Mouse (Mus musculus) cerebellum, adult 2 months (tissue): ENCODE measurements around the gene Atrnl1. TPM values are rescaled to one million over a fixed set of nuclear protein-coding genes. Genes with fewer than 3 reads are reported as not detected.

Experiments
- DNase-seq, 2 experiments: peaks; one replicate each; pipeline ENCODE4 v3.0.0; 2021
- H3K27ac ChIP-seq: fragments of 200-500 bp; 2 replicates; pipeline ENCODE4 v1.5.1; 2012; ENCODE audit warnings: low read length, control low read depth, inconsistent platforms; ENCODE audit not compliant: insufficient read depth
- H3K27me3 ChIP-seq: fragments of 200-500 bp; 2 replicates; pipeline ENCODE4 v1.6.1; 2012; ENCODE audit warnings: inconsistent platforms, mild to moderate bottlenecking, low read length, moderate library complexity; ENCODE audit not compliant: control insufficient read depth, insufficient read depth
- H3K4me1 ChIP-seq: fragments of 200-500 bp; 2 replicates; pipeline ENCODE4 v1.6.1; 2011; ENCODE audit warnings: low read length; ENCODE audit not compliant: control insufficient read depth, insufficient read depth
- H3K4me3 ChIP-seq: fragments of 200-500 bp; replicated peaks from 2 replicates; pipeline ENCODE3; 2011; ENCODE audit warnings: mild to moderate bottlenecking, low read depth, low read length, control low read depth; ENCODE audit not compliant: insufficient read depth
- CTCF ChIP-seq: fragments of 200-500 bp; IDR thresholded peaks from 2 replicates; pipeline ENCODE4 v1.5.1; 2011; ENCODE audit warnings: low read depth, mild to moderate bottlenecking, control low read depth, low read length, moderate library complexity, borderline replicate concordance; ENCODE audit not compliant: insufficient read depth
- POLR2A ChIP-seq: fragments of 200-500 bp; IDR thresholded peaks from 2 replicates; pipeline ENCODE4 v1.6.1; 2011; ENCODE audit warnings: low read length, control low read depth, borderline replicate concordance; ENCODE audit not compliant: insufficient read depth
- WGBS: fragments of 180-500 bp; shearing (Covaris S2); methylation state at CpG from one replicate; pipeline ENCODE4 v1.1.7; 2018; 5-methylcytosine and 5-hydroxymethylcytosine counted together
- polyA plus RNA-seq: library from polyadenylated mRNA; depleted of rRNA; stranded (reverse); fragments of >200 nt; gene quantifications from 2 replicates; pipeline ENCODE4 v1.2.3, GENCODE M21; 2012

Atrnl1 gene
- polyA plus RNA-seq, 1 experiment: 21.5 TPM

DNA sequence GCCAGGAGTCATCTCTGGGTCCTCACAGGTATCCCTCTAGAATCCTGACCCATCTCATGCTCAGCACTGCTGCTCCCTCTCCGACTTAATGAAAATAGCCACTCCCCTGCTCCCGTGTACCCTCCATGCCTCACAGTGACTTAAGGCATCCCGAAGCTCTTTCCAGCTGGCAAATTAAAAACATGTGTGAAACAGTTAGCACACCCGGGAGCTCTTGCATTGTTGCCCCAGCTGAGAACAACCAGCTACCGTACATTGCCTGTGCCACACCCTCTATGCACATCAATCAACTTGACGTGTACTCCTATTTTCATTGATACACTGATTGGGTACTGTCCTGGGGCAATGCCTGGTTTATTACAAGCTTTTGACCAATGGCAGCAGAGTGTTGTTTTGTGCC lies 510.8 kb downstream of the Atrnl1 start:
- no peaks in the 10 kb centered on the region for H3K27me3 ChIP-seq
- H3K27ac ChIP-seq: no peak overlapping the region
- no peak for TF ChIP-seq POLR2A
- TF ChIP-seq CTCF: no peak
- no peak for DNase-seq
- WGBS: 72% methylated on average over 6 of the region's 6 CpGs
- no peaks in the 10 kb centered on the region for H3K4me1 ChIP-seq
- H3K4me3 ChIP-seq: no peak overlapping the region

DNA sequence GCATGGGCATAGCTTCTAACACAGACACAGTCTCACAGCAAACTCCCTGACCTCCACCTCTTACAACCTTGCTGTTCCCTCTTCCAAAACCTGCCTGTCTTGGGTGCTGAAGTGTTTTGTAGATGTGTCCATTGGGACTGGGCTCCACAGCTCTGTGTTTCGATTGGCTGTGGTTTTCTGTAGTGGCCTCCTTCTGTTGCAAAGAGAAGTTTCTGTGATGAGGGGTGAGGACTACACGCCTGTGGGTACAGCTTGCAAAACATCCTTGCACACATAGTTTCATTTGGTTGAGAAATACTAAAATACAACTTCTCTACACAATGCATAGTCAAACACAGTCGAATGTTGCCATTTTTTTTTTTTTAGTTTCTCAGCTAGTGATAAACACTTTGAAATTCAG lies 512.8 kb downstream of the Atrnl1 start:
- TF ChIP-seq CTCF (no peak), POLR2A (no peak)
- DNase-seq: no peak
- Histone ChIP-seq H3K27me3 (no peaks in the 10 kb centered on the region), H3K4me3 (no peak overlapping the region), H3K27ac (no peak overlapping the region), H3K4me1 (no peaks in the 10 kb centered on the region)
- WGBS: 93% methylated on average over 3 of the region's 3 CpGs

GRCm38 (mm10) chr19:58124566-58124965 lies 513.7 kb downstream of the Atrnl1 start:
- no peak for TF ChIP-seq POLR2A
- no peak for TF ChIP-seq CTCF
- H3K4me1 ChIP-seq: no peaks in the 10 kb centered on the region
- H3K27ac ChIP-seq: no peak overlapping the region
- WGBS: 24% methylated on average over 5 of the region's 5 CpGs
- H3K27me3 ChIP-seq: no peaks in the 10 kb centered on the region
- DNase-seq: no peak
- H3K4me3 ChIP-seq: no peak overlapping the region

- TF ChIP-seq POLR2A: no peak
- 78% methylated on average over 14 of the region's 14 CpGs for WGBS
These were observed 514.2 kb downstream of the Atrnl1 start for GRCm38 (mm10) chr19:58125010-58125409.

GRCm38 (mm10) chr19:58131896-58132295 lies 521.1 kb downstream of the Atrnl1 start:
- 95% methylated on average over 9 of the region's 9 CpGs for WGBS
- no peak for TF ChIP-seq CTCF
- TF ChIP-seq POLR2A: no peak

More at GRCm38 (mm10) chr19:58125010-58125409, 514.2 kb downstream of the Atrnl1 start:
- Histone ChIP-seq H3K27me3 (no peaks in the 10 kb centered on the region), H3K27ac (no peak overlapping the region), H3K4me3 (no peak overlapping the region), H3K4me1 (no peaks in the 10 kb centered on the region)
- no peak for DNase-seq

GRCm38 (mm10) chr19:58140191-58140784 lies 529.5 kb downstream of the Atrnl1 start:
- DNase-seq: no peak
- Histone ChIP-seq H3K4me3 (no peak overlapping the region), H3K4me1 (no peaks in the 10 kb centered on the region), H3K27me3 (no peaks in the 10 kb centered on the region), H3K27ac (no peak overlapping the region)
- 65% methylated on average over 13 of the region's 13 CpGs for WGBS
- TF ChIP-seq POLR2A (no peak), CTCF (no peak)

More at GRCm38 (mm10) chr19:58131896-58132295, 521.1 kb downstream of the Atrnl1 start:
- H3K27ac ChIP-seq: no peak overlapping the region
- no peak overlapping the region for H3K4me3 ChIP-seq
- no peak for DNase-seq
- no peaks in the 10 kb centered on the region for H3K27me3 ChIP-seq
- H3K4me1 ChIP-seq: no peaks in the 10 kb centered on the region

GRCm38 (mm10) chr19:58143853-58144454 lies 533.1 kb downstream of the Atrnl1 start:
- no peak for DNase-seq
- no peak overlapping the region for H3K27ac ChIP-seq
- no peak overlapping the region for H3K4me3 ChIP-seq
- TF ChIP-seq POLR2A (no peak), CTCF (no peak)
- WGBS: 93% methylated on average over 7 of the region's 7 CpGs
- no peaks in the 10 kb centered on the region for H3K4me1 ChIP-seq
- H3K27me3 ChIP-seq: no peaks in the 10 kb centered on the region

DNA sequence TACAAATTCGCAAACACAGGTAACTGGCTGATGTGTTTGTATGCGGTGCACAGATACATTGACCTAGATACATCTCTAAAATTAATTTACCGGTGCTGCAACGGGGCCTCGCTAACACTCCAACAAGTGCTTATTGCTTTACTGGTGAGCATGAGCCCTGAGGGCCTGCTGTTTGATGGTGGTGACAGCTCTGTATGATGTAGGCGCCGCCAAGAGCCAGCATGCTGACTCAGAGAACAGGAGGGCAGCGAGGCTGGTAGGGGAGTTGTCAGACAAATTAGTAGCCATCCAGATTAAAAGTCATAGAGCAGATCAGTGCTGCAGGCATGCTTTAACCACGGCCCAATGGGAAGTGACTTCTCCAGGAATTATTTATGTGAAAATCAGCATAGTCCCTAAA lies 534.7 kb downstream of the Atrnl1 start:
- 22% methylated on average over 9 of the region's 9 CpGs for WGBS
- no peak for TF ChIP-seq POLR2A
- no peak for TF ChIP-seq CTCF
- Histone ChIP-seq H3K4me1 (no peaks in the 10 kb centered on the region), H3K4me3 (no peak overlapping the region), H3K27me3 (no peaks in the 10 kb centered on the region), H3K27ac (no peak overlapping the region)
- DNase-seq: no peak
